Mouse (Mus musculus) olfactory bulb, adult 2 months (tissue): ENCODE results near the gene Ankrd23. TPM values are rescaled to one million over a fixed set of nuclear protein-coding genes. Genes with fewer than 3 reads are reported as not detected.

ENCODE experiments used
- H3K27ac ChIP-seq: fragments of 200-500 bp; 2 replicates; pipeline ENCODE4 v1.5.1; 2012; ENCODE audit warnings: low read depth, low read length; ENCODE audit not compliant: insufficient read depth
- H3K4me1 ChIP-seq: fragments of 200-500 bp; 2 replicates; pipeline ENCODE4 v1.6.1; 2012; ENCODE audit warnings: low read length; ENCODE audit not compliant: control insufficient read depth, insufficient read depth
- H3K4me3 ChIP-seq: fragments of 200-500 bp; 2 replicates; pipeline ENCODE4 v1.5.1; 2012; ENCODE audit warnings: mild to moderate bottlenecking, low read depth, low read length, moderate library complexity; ENCODE audit not compliant: insufficient read depth
- CTCF ChIP-seq: fragments of 200-500 bp; IDR thresholded peaks from 2 replicates; pipeline ENCODE4 v1.5.1; 2012; ENCODE audit warnings: low read depth, mild to moderate bottlenecking, low read length, moderate library complexity; ENCODE audit not compliant: insufficient read depth
- POLR2A ChIP-seq: fragments of 200-500 bp; IDR thresholded peaks from 2 replicates; pipeline ENCODE4 v1.6.1; 2012; ENCODE audit warnings: mild to moderate bottlenecking, low read depth, low read length, moderate library complexity; ENCODE audit not compliant: insufficient read depth
- WGBS: fragments of 180-500 bp; shearing (Covaris S2); methylation state at CpG from one replicate; pipeline ENCODE4 v1.1.7; 2018; 5-methylcytosine and 5-hydroxymethylcytosine counted together
- polyA plus RNA-seq: library from polyadenylated mRNA; stranded (reverse); fragments of >200 nt; gene quantifications from 2 replicates; pipeline ENCODE4 v1.2.4, GENCODE M21; 2012; ENCODE audit warnings: low replicate concordance; ENCODE audit not compliant: missing spikeins, insufficient read depth, insufficient read length

Ankrd23 gene
- polyA plus RNA-seq, 1 experiment, result not detected

DNA sequence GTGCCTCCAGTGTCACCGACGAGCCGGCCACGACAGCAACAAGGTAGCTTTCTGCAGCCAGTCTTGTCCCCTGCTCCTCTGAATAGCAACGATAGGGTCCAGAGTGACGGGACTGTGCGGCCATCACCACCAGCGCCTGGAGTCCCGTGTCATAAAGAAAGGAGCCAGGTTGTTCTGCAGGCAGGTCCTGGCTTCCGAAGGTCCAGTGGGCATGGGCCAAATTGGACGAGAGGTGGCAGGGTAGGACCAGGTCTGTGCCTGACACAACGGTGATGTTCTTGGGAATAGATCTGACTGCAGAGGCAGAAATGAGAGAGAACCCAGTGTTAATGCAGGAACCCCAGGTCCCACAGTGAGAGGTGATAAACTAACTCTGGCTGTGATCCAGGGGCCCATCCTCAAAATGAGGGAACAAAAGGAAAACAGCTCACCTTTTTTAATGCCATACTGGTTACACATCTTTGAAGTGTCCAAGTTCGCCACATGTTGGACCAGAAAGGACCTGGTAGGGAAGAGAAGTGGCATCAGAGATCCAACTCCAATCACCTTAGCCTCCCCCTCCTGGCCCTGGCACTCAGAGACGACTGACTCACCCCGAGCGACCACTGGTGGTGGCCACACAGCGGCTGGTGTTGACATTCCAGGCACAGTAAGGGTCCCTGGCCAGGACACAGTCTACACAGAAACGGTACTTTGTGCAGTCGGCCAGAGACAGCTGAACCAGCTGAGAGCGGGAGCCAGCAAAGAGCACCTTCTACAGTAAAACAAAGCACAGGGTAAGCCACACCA, 13.6 kb upstream of the Ankrd23 start:
- H3K27ac ChIP-seq, result no peak overlapping the region
- peaks cover 16% of the 10 kb centered on the region for H3K4me1 ChIP-seq
- TF ChIP-seq POLR2A, result no peak
- no peak for TF ChIP-seq CTCF
- no peak overlapping the region for H3K4me3 ChIP-seq
- 84% methylated on average over 20 of the region's 20 CpGs for WGBS

DNA sequence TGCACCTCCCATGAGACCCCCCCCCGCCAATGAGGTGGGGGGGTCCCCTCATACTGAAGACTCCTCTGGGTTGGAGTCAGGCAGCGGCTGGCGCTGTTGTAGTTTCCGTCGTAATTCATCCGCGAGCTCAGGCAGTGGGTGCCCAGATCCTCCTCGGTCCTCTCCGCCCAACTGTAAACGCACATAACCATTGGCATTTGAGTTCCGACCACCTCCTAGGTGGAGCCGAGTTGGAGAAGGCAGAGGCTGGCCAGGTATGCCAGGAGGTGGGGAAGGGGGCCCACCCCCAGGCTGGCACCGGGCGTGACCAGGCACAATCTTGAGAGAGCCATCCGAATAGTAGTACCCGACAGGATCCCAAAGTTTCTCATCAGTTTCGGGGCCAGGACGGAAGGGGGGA, 12.8 kb upstream of the Ankrd23 start:
- WGBS, result 82% methylated on average over 18 of the region's 18 CpGs
- TF ChIP-seq POLR2A, result no peak
- TF ChIP-seq CTCF, result no peak
- no peak overlapping the region for H3K4me3 ChIP-seq
- peaks cover 9% of the 10 kb centered on the region for H3K4me1 ChIP-seq
- no peak overlapping the region for H3K27ac ChIP-seq

DNA sequence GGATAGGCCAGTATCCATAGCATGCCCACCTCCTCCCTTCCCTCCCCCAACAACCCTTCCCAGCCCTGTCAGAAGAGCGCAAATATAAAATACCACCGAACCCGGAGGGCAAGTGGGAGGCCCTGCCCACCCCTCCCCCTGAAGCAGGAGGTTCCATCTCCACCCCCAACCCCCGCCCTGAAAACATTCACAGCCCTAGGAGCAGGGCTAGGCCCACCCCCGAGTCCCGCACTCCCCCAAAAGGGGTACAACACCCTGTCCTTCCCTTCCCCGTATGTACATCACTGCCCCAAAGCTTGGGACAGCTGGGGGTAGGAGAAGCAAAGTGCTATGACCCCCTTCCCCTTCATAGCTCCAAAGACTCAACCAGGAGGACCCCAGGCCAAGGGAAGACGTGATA, 12.1 kb upstream of the Ankrd23 start:
- Histone ChIP-seq H3K27ac (no peak overlapping the region), H3K4me1 (peaks cover 8% of the 10 kb centered on the region), H3K4me3 (no peak overlapping the region)
- 69% methylated on average over 8 of the region's 8 CpGs for WGBS
- TF ChIP-seq CTCF, result no peak
- no peak for TF ChIP-seq POLR2A

DNA sequence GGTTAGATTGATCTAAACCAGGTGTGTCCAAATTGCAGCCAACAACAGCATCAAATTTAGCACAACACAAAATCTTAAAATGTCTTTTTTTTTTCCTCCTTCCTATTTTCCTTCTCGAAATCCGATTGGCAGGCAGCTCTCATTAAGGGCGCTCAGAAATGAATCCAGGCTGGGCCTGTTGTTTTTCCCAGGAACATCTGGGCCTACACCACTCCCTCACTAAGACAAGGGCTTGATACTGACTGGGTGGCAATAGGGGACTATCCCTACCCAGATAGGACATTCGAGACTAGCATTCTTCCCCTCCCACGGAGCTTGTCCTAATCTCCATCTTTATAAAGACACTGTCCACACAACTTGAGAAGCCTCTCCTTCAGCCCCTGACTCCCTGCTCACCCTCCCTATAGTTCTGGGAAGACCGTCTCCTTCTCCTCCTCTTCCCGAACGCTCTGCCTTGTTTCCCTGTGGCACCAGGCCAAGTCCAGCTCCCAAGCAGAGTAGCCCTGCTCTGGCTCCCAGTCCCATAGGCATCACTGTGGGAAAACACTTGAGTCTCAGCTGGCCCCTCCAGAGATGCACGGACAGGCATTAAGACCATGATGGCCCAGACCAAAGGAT, 11.4 kb upstream of the Ankrd23 start:
- Histone ChIP-seq H3K27ac (no peak overlapping the region), H3K4me3 (no peak overlapping the region), H3K4me1 (peaks cover 8% of the 10 kb centered on the region)
- WGBS, result 53% methylated on average over 9 of the region's 9 CpGs
- TF ChIP-seq CTCF (no peak), POLR2A (no peak)

DNA sequence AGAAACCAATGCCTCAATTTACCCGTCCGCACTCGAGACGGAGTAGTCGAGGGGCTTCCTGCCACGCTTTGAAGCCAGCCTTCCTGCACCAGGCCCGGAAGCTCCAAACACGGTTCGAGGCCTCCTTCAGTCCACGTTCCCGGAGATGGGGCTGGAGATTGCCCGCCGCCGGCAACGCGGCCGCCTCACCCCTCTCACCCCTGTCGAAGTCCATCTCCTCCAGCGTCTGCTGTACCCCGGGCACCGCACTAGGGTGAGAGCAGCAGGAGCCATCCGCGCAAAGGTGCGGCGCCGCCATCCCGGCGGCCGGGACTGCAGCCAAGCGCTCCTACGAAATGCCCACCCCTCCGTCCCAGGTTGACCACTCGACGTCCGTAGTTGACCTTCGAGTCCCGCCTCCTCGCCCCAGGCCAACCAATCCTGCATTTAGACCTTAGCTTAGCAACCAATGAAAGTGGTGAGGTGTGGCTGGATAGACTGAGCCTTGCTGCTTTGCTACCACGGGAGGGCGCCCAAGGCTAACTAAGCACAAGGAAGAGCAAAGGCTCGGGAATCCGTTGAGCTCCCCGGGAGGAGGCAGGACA, 10.3 kb upstream of the Ankrd23 start, which contains the start of gene Ankrd39:
Gene Ankrd39 (minus strand): TSS at position 558 of the 584 bp plus-strand sequence.
- WGBS, result under 1% methylated on average over 43 of the region's 43 CpGs
- TF ChIP-seq CTCF (peak; percentile 79), POLR2A (no peak; the same call in 1 of the 2 replicates)
- Histone ChIP-seq H3K27ac (0 out of 2 replicates have a peak within 1 kb of the TSS, but pooled peaks have one; percentile 47), H3K4me3 (peak within 1 kb of the TSS; percentile 83), H3K4me1 (peaks cover 8% of the 10 kb centered on the region)

DNA sequence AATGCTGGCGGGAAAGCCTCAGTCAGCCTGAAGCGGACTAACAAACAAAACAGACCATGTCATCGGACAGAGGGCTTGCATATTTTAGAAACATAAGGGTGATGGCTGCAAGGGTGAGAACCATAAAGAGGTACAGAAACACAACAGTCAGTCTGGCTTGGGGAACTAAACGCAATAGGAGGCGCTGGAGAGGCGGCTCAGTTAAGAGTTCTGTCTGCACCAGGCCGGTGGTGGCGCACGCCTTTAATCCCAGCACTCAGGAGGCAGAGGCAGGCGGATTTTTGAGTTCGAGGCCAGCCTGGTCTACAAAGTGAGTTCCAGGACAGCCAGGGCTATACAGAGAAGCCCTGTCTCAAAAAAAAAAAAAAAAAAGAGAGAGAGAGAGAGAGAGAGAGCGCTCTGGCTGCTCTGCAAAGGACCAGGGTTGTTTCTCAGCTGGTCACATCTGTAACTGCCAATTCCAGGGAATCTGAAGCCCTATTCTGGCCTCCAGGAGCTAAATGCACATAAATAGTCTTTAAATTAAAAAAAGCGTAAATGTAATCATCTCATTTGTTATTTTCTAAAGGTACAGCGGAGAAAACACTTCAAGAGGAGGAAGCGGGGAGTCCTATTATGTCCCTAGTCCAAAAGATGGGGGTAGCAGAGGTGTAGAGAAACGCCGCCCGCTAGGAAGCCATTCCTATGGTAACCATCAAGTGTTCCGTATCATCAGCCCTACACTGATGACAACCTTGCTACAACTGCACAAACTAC, 9.3 kb upstream of the Ankrd23 start:
- WGBS, result 77% methylated on average over 19 of the region's 19 CpGs
- no peak for TF ChIP-seq POLR2A

DNA sequence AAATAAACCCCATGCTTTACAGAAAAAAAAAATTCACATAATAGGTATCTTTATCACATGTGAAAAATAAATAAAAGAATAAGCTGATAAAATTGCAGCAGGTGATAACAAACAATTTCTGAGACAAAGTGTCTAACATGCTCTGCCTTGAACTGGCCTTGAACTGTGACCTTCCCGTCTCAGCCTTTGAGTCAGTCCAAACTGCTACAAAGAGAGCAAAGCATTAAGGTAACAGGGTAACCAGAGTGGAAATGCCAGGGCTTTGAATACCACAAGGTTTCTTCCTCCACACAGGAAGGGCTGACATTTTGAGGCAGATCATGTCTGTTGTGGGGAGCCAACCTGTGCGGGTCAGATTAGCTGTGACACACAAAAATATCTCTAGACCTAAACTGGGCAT, 8.7 kb upstream of the Ankrd23 start:
- Histone ChIP-seq H3K4me1 (peaks cover 8% of the 10 kb centered on the region), H3K4me3 (no peak overlapping the region), H3K27ac (no peak overlapping the region)
- TF ChIP-seq POLR2A, result no peak
- TF ChIP-seq CTCF, result no peak
- WGBS, result 88% methylated on average over 2 of the region's 2 CpGs

More for the DNA sequence above, 9.3 kb upstream of the Ankrd23 start:
- peak overlapping the region; percentile 83 for H3K4me3 ChIP-seq
- H3K4me1 ChIP-seq, result peaks cover 8% of the 10 kb centered on the region
- H3K27ac ChIP-seq, result no peak overlapping the region

DNA sequence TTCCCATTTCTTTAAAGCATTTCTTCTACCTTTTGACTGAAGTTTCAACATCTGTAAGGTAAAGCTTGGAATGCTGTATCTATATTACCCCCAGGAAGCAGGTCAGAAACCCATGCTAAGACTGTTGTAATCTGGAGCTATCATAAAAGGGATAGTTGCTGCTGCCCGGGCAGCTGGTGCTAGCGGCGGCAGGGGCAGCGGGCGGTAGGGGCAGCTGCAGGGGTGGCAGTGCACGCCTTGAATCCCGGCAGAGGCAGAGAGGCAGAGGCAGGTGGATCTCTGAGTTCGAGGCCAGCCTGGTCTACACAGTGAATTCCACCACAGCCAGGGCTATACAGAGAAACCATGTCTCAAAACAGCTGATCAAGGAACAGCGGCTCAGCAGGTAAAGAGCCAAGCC, 6.2 kb upstream of the Ankrd23 start:
- no peak overlapping the region for H3K27ac ChIP-seq
- WGBS, result 96% methylated on average over 9 of the region's 9 CpGs
- TF ChIP-seq CTCF (no peak), POLR2A (no peak)
- H3K4me3 ChIP-seq, result no peak overlapping the region
- H3K4me1 ChIP-seq, result peaks cover 8% of the 10 kb centered on the region
